Mouse (Mus musculus) ovary, postnatal 10 days (tissue): Measurements from ENCODE around the gene Pxdn.

ENCODE experiments used
- DNase-seq: peaks from one replicate; pipeline ENCODE4 v3.0.0; 2022; ENCODE audit warnings: low spot score

Pxdn gene

GRCm38 (mm10) chr12:29952102-29952501 is 14.7 kb downstream of the Pxdn start:
- peak; percentile 37 for DNase-seq

GRCm38 (mm10) chr12:29953999-29954398 is 16.6 kb downstream of the Pxdn start:
- no peak for DNase-seq

- DNase-seq: no peak
Observed at GRCm38 (mm10) chr12:29954464-29954863, 17.1 kb downstream of the Pxdn start.

- no peak for DNase-seq
Observed at GRCm38 (mm10) chr12:29956969-29957368, 19.6 kb downstream of the Pxdn start.

GRCm38 (mm10) chr12:29958637-29959036 is 21.2 kb downstream of the Pxdn start:
- DNase-seq: no peak

- no peak for DNase-seq
Observed at GRCm38 (mm10) chr12:29961041-29961440, 23.6 kb downstream of the Pxdn start.

GRCm38 (mm10) chr12:29965016-29965415 is 27.6 kb downstream of the Pxdn start:
- DNase-seq: no peak

GRCm38 (mm10) chr12:29971795-29972464 is 34.5 kb downstream of the Pxdn start:
- DNase-seq: no peak

- no peak for DNase-seq
Observed at GRCm38 (mm10) chr12:29972533-29972932, 35.1 kb downstream of the Pxdn start.

GRCm38 (mm10) chr12:29980076-29980475 is 42.7 kb downstream of the Pxdn start:
- DNase-seq: no peak

- no peak for DNase-seq
Observed at GRCm38 (mm10) chr12:29981722-29982293, 44.4 kb downstream of the Pxdn start.

GRCm38 (mm10) chr12:29983190-29983589 is 45.8 kb downstream of the Pxdn start:
- DNase-seq: no peak

- no peak for DNase-seq
Observed at GRCm38 (mm10) chr12:29985126-29985525, 47.7 kb downstream of the Pxdn start.

- DNase-seq: no peak
Observed at GRCm38 (mm10) chr12:29986241-29986640, 48.8 kb downstream of the Pxdn start.

- DNase-seq: no peak
Observed at GRCm38 (mm10) chr12:29998895-29999294, 61.5 kb downstream of the Pxdn start.

- DNase-seq: no peak
Observed at GRCm38 (mm10) chr12:30001951-30002350, 64.5 kb downstream of the Pxdn start.

GRCm38 (mm10) chr12:30003680-30004364 is 66.4 kb downstream of the Pxdn start:
- DNase-seq: no peak

- no peak for DNase-seq
Observed at GRCm38 (mm10) chr12:30004365-30004723, 66.9 kb downstream of the Pxdn start.

- DNase-seq: no peak
Observed at GRCm38 (mm10) chr12:30006586-30006985, 69.2 kb downstream of the Pxdn start.

- no peak for DNase-seq
Observed at GRCm38 (mm10) chr12:30008741-30009140, 71.3 kb downstream of the Pxdn start.

- no peak for DNase-seq
Observed at GRCm38 (mm10) chr12:30015501-30015900, 78.1 kb downstream of the Pxdn start.

- DNase-seq: no peak
Observed at GRCm38 (mm10) chr12:30017131-30017530, 79.7 kb downstream of the Pxdn start.

- DNase-seq: no peak
Observed at GRCm38 (mm10) chr12:30020447-30020846, 83.0 kb downstream of the Pxdn start.
